Mouse (Mus musculus) erythroblast, adult 5-6 weeks (primary cell): ENCODE results near the gene Fbxl16. TPM values are rescaled to one million over a fixed set of nuclear protein-coding genes. Genes with fewer than 3 reads are reported as not detected.
"Not testable (repeated sequence)": the region's sequence is repeated elsewhere in the genome, so short reads cannot be mapped to it uniquely, and the experiment has no call there.

Experiments used
- ATAC-seq: replicated peaks from 2 replicates; pipeline ENCODE4 v1.8.0; 2016; ENCODE audit warnings: moderate number of reproducible peaks, mild to moderate bottlenecking, moderate TSS enrichment, inconsistent platforms; ENCODE audit not compliant: poor library complexity, low FRiP score, severe bottlenecking
- total RNA-seq, 2 experiments: library from RNA; stranded (forward) in 1 of 2; stranded (reverse) in 1 of 2; fragments of 150-400 nt in 1 of 2; fragments of 200-764, 138-1000 nt in 1 of 2; gene quantifications; 2 replicates each; pipeline versions ENCODE4 v1.2.3 to v1.2.4; 2015 to 2017; ENCODE audit warnings: low replicate concordance in 2 of 2

Gene Fbxl16
- total RNA-seq, 2 experiments from 2014 or later, result 0.17 TPM; not detected in 1

GRCm38 (mm10) chr17:25794197-25794596 is 14.7 kb upstream of the Fbxl16 start:
- no peak for ATAC-seq

- ATAC-seq, result no peak
These were observed 13.9 kb upstream of the Fbxl16 start for GRCm38 (mm10) chr17:25794998-25795397.

GRCm38 (mm10) chr17:25795609-25796092 is 13.2 kb upstream of the Fbxl16 start, which contains the start of gene AC134908.4:
Gene AC134908.4 (minus strand): TSS chr17:25795659.
- ATAC-seq, result no peak

GRCm38 (mm10) chr17:25796211-25796771 is 12.6 kb upstream of the Fbxl16 start:
- no peak for ATAC-seq

GRCm38 (mm10) chr17:25796951-25797369 is 11.9 kb upstream of the Fbxl16 start, which contains the start of gene Metrn:
Gene Metrn (minus strand): TSS chr17:25797136.
- ATAC-seq, result peak; percentile 83

- ATAC-seq, result peak; percentile 74
These were observed 7.9 kb upstream of the Fbxl16 start for GRCm38 (mm10) chr17:25801029-25801428.

- no peak for ATAC-seq
These were observed 5.9 kb upstream of the Fbxl16 start for GRCm38 (mm10) chr17:25802825-25803517.

- no peak for ATAC-seq
These were observed 2.4 kb upstream of the Fbxl16 start for GRCm38 (mm10) chr17:25806507-25806906.

- not testable (repeated sequence) for ATAC-seq
These were observed 1.4 kb upstream of the Fbxl16 start for GRCm38 (mm10) chr17:25807452-25807851.

- no peak for ATAC-seq
These were observed 857 bp upstream of the Fbxl16 start for GRCm38 (mm10) chr17:25808028-25808427.

- ATAC-seq, result no peak
These were observed 888 bp downstream of the Fbxl16 start for GRCm38 (mm10) chr17:25809606-25810340.

GRCm38 (mm10) chr17:25810890-25811289 is 2.0 kb downstream of the Fbxl16 start:
- ATAC-seq, result no peak

GRCm38 (mm10) chr17:25813471-25813870 is 4.6 kb downstream of the Fbxl16 start:
- ATAC-seq, result 0 out of 2 replicates have a peak, but pooled peaks have one; percentile 38

- ATAC-seq, result no peak
These were observed 8.8 kb downstream of the Fbxl16 start for GRCm38 (mm10) chr17:25817662-25818061.

- peak; percentile 58 for ATAC-seq
These were observed 10.2 kb downstream of the Fbxl16 start for GRCm38 (mm10) chr17:25818851-25819780.

- ATAC-seq, result peak; percentile 89
These were observed 14.6 kb downstream of the Fbxl16 start, which contains the start of gene Wdr24 for GRCm38 (mm10) chr17:25823452-25823851. Gene Wdr24 (plus strand): TSS chr17:25823627.

- ATAC-seq, result no peak
These were observed 15.7 kb downstream of the Fbxl16 start for GRCm38 (mm10) chr17:25824362-25825142.

- no peak for ATAC-seq
These were observed 16.4 kb downstream of the Fbxl16 start for GRCm38 (mm10) chr17:25825311-25825710.
